Mouse (Mus musculus) cortical plate, adult 2 months (tissue): ENCODE data around the gene Irf2bpl.

ENCODE experiments used
- CTCF ChIP-seq: fragments of 200-500 bp; IDR thresholded peaks from 2 replicates; pipeline ENCODE4 v1.5.1; 2011; ENCODE audit warnings: mild to moderate bottlenecking, control low read depth, low read length; ENCODE audit not compliant: insufficient read depth; ENCODE audit errors: extremely low read depth
- POLR2A ChIP-seq: fragments of 200-500 bp; IDR thresholded peaks from 2 replicates; pipeline ENCODE4 v1.6.1; 2011; ENCODE audit warnings: mild to moderate bottlenecking, low read length, control low read depth; ENCODE audit not compliant: insufficient read depth; ENCODE audit errors: extremely low read depth

DNA sequence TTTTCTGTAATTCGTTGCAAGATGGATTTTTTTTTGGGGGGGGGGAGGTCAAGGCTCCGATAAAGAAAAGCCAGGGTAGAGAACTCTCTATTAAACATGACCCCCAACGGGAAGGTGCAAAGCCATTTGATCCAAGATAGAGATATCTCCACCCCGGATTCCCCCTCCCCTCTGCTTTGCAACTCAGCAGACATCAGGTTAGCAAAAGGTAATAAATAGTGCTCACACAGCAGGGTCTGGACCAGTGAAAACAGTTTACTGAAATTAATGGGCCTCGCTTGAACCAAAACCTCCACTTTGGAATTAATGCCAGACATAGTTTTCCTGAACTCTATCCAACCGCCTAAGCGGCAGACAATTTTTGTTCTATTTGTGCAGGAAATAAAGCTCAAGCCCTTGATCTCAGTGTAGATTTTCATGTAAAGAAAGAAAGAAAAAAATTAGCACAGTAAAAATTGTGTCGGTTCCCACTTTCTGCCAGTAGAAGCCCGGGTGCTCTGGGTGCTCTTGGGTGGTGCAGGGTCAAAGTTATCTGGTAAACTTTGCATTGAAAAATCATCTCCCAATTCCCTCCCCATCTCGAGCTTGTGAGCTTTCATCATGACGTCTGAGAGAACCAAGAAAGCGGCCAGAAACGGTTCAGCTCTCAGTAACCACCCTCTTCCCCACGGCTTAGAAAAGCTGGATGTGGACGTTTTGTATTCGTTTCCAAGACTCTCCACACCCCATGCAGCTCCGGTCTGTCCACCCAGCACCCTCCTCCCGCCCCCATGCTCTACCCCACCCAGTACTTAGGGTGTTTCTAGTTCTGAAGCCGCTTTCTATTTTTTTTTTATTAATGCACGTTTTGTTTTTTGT is 9.0 kb upstream of the Irf2bpl start:
- TF ChIP-seq CTCF (no peak), POLR2A (0 out of 2 replicates have a peak, but pooled peaks have one; percentile 29)
